Mouse (Mus musculus) MEL (cell line): ENCODE data around the gene Rnf213.

Experiments used
- MAZ ChIP-seq: IDR thresholded peaks from 2 replicates; pipeline ENCODE4 v1.6.1; 2012; ENCODE audit warnings: low read depth, mild to moderate bottlenecking, inconsistent platforms, low read length, improper control_type of control experiment
- MXI1 ChIP-seq: IDR thresholded peaks from 2 replicates; pipeline ENCODE4 v1.6.1; 2011; ENCODE audit warnings: mild to moderate bottlenecking, low read depth, low read length, improper control_type of control experiment
- TAL1 ChIP-seq: IDR thresholded peaks from 2 replicates; pipeline ENCODE4 v1.6.1; 2012; ENCODE audit warnings: mild to moderate bottlenecking, inconsistent platforms, low read length, moderate library complexity, mixed read lengths

DNA sequence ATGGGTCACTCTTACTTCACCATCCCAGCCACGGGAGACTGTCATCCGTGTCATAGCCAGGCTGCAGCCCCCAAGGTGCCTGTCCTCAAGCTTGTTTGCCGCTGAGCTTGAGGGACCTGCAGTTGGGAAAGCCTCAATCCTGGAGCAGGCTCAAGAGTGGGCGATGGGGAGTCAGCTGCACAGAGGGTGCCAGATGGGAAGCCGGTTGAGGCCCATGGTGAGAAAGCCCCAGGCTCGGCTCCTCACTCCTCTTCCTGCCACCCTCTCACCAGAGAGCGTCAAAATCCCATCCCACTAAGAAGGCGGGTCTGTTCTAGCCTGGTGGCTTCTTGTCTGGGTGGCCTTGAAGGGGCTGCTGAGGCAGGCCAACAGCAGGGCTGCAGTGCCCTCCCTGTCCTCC is 114.9 kb downstream of the Rnf213 start:
- TF ChIP-seq MXI1 (no peak), TAL1 (no peak), MAZ (no peak)
